Mouse (Mus musculus): ENCODE measurements around the gene Krt26. TPM values are rescaled to one million over a fixed set of nuclear protein-coding genes. Genes with fewer than 3 reads are reported as not detected.

Krt26 gene
- total RNA-seq, 2 experiments from 2014 or later = not detected

- no peak for DNase-seq (ENCODE audit: low spot score in 2 of 2)
Observed at GRCm38 (mm10) chr11:99284833-99285312, 52.9 kb downstream of the Krt26 start, which contains the start of gene Krt24. TSS of gene Krt24 (minus strand) at chr11:99285262.

- no peak for DNase-seq (ENCODE audit: low spot score in 2 of 2)
Observed at GRCm38 (mm10) chr11:99284011-99284410, 53.8 kb downstream of the Krt26 start.

- no peak for DNase-seq (ENCODE audit: low spot score in 2 of 2)
Observed at GRCm38 (mm10) chr11:99283334-99283733, 54.4 kb downstream of the Krt26 start.

- no peak for DNase-seq (ENCODE audit: low spot score in 2 of 2)
Observed at GRCm38 (mm10) chr11:99281116-99281515, 56.6 kb downstream of the Krt26 start.

- DNase-seq (ENCODE audit: low spot score in 2 of 2) = no peak
Observed at GRCm38 (mm10) chr11:99279986-99280385, 57.8 kb downstream of the Krt26 start.

Other genes starting within 250 kb of the Krt26 start
- gene Tns4, start 248.7 kb downstream of the Krt26 start, total RNA-seq (2021) = under 1 TPM; 0.31 to 0.51 TPM
- gene Ccr7, start 182.9 kb downstream of the Krt26 start, total RNA-seq (2021) = under 1 TPM; 0.34 to 0.51 TPM
- gene Smarce1, start 106.9 kb downstream of the Krt26 start, total RNA-seq (2021) = 100 to 1,000 TPM in 1 of 2 experiments, 10 to 100 TPM in 1; 99.6 to 106 TPM
- 1 to 10 TPM; 1.2 to 1.9 TPM for gene Krt222, start 93.9 kb downstream of the Krt26 start, total RNA-seq (2021)
- not detected for gene Krt24, start 52.7 kb downstream of the Krt26 start, total RNA-seq (2021)
- gene Krt25, start 15.0 kb downstream of the Krt26 start, total RNA-seq (2021) = not detected
- gene Krt27, start 13.1 kb upstream of the Krt26 start, total RNA-seq (2021) = not detected
- under 1 TPM in 1 of 2 experiments, not detected in 1; 0.25 TPM for gene Krt28, start 36.9 kb upstream of the Krt26 start, total RNA-seq (2021)
- gene Krt10, start 51.4 kb upstream of the Krt26 start, total RNA-seq (2021) = 1 to 10 TPM; 4.9 to 9.9 TPM
- gene Krt12, start 84.3 kb upstream of the Krt26 start, total RNA-seq (2021) = not detected
- 1 to 10 TPM; 2.4 to 2.7 TPM for gene Krt20, start 100.2 kb upstream of the Krt26 start, total RNA-seq (2021)
- 1 to 10 TPM in 1 of 2 experiments, under 1 TPM in 1; 0.62 to 3.1 TPM for gene Krt23, start 155.2 kb upstream of the Krt26 start, total RNA-seq (2021)
- gene Krt39, start 183.4 kb upstream of the Krt26 start, total RNA-seq (2021) = not detected
- not detected for gene Krt40, start 205.2 kb upstream of the Krt26 start, total RNA-seq (2021)
- gene Krtap3-3, start 212.9 kb upstream of the Krt26 start, total RNA-seq (2021) = not detected
- gene Krtap3-2, start 218.9 kb upstream of the Krt26 start, total RNA-seq (2021) = not detected
- gene Gm11939, start 221.5 kb upstream of the Krt26 start, total RNA-seq (2021) = not detected
- gene Krtap3-1, start 228.7 kb upstream of the Krt26 start, total RNA-seq (2021) = not detected
- gene Krtap1-5, start 243.1 kb upstream of the Krt26 start, total RNA-seq (2021) = not detected
- gene Krtap1-4, start 245.7 kb upstream of the Krt26 start, total RNA-seq (2021) = not detected

All from adrenal gland, postnatal 4 days (tissue).